Mouse (Mus musculus): ENCODE measurements around the gene Huwe1.

Gene Huwe1

DNA sequence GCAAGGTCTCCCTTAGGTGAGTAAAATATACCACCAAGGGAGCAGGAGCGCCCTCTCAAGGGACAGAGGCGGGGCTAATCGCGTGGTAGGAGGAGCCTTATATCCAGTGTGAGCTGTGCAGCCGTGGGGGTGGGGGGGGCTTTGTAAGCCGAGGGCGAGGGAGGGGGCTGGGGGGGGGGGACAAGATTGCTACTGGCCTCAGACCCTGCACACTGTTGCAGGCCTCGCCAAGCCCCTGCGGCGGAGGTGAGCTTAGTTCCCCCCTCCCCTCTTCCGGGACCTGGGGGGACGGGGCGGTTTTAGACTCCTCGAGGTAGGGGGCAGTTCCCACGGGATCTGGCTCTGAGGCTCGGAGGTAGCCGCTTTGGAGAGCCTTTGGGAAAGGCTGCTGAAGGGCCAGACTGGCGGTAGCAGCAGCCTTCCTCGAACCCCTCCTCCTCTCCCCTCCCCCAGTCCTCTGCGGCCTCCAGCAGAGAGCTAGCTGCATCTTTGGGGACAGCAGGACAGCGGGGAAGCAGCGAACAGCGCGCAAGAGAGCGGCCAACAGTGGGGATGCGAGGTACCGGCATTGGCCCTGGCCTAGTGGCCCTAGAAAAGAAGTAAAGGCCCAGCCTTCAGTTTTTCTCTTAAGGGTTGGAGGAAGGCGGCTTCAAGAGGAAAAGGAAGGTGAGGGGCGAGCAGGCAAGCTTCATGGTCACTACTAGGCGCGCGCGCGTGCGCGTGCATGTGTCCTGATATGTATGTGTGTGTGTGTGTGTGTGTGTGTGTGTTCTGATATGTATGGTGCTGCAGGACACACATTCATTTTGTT is at the start of gene Huwe1:
Gene Huwe1, plus strand, starts transcription at position 107 of the 811 bp plus-strand sequence.
- peak; percentile 70 to 71 for DNase-seq

DNA sequence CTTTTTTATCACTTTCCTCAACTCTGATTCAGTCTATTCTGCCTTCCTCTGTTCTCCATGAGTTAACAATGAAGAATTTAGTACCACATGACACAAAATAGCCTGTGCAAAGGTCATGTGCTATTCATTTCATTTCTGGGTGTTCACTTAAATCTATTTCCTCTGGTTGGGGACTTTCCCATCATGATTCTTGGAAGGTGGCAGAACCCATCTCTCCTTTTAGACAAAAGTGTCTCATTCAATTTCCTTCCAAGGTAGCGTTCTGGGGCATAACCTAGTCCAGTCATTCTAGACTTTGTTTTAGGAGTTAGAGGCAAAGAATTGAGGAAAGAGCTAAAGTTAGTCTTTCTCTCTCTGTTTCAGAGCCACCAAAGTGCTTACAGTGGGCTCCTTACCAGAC is 20.3 kb upstream of the Huwe1 start:
- DNase-seq, result no peak

DNA sequence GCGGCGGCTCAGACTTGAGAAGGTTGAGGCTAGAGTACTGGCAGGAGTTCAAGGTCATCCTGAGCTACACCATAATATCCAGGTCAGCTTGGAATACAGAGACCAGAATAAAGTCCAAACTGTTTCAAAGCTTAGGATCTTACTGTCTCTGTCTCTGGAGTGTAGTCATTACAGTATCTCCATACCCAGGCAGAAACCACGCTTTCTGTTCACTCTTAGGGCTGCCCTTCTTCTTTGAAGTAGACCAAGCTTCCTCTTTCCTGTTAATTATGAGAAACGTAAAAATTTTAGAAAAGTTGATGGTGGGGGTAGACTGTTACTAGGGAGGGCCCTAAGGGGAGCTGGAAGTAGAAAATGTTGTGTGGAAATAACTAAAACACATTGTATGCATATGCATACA is 17.7 kb upstream of the Huwe1 start:
- no peak for DNase-seq

DNA sequence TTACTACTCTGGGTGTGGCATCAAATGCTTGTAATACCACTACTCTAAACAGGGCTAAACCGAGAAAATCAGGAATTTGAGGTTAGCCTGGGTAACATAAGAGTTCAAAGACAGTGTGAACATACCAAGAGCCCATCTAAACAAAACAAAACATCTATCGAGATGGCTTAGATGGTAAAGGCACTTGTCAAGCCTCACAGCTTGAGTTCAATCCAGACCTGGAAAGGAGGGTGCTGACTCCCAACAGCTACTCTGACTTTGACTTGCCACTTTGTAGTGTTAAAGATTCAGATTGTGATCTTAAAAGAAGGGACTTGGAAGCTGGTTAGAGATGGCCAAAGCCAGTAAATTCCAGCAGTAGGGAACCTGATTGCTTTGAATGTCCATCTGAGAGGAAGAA is 7.8 kb upstream of the Huwe1 start:
- DNase-seq, result no peak

DNA sequence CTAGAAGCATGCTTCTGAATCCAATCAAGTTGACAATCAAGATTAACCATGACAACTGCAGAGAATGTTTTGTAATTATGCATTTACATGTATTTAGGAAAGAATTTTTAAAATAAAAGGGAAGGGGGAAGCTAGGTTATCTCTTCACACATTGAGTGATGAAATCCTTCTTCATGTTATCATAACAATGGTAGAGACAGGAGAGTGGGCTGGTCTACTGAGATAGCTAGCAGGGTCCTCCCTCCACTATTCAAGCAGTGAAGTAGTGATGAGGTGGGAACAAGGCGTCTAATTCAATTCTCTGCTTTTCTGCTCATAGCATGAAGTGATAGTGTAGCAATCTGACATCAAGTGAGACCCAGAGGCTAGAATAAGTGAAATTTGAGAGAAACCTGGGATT is 2.6 kb upstream of the Huwe1 start:
- no peak for DNase-seq

DNA sequence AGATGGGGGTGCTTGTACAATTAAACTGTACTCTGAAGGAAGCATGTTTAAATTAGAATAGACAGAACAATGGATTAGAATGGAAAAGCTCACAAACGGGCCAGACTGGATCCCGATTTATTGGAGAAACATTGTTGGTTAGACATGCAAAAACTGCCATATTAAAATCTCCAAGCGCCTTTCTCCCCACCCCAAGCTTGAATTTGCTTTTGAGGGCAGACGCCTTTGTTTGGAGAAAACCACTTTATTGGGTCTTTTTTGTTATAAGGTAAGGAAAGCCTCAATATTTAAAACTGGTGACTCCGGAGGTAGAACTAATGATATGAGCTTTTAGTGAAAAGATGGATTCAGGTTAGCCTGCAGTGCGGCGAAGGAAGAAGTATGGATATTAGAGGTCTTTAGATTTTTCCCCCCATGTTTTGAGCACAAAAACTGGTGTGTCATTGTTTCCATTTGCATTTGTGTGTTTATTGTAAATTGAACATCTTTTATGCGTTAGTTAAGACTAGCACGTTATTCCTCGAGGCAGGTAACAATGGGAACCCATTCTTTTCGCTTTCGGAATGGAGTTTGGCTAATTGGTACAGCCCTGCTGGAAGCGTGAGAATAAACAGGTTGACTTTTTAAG is 1.8 kb downstream of the Huwe1 start:
- DNase-seq, result peak in 1 of 2 experiments; percentile 5

DNA sequence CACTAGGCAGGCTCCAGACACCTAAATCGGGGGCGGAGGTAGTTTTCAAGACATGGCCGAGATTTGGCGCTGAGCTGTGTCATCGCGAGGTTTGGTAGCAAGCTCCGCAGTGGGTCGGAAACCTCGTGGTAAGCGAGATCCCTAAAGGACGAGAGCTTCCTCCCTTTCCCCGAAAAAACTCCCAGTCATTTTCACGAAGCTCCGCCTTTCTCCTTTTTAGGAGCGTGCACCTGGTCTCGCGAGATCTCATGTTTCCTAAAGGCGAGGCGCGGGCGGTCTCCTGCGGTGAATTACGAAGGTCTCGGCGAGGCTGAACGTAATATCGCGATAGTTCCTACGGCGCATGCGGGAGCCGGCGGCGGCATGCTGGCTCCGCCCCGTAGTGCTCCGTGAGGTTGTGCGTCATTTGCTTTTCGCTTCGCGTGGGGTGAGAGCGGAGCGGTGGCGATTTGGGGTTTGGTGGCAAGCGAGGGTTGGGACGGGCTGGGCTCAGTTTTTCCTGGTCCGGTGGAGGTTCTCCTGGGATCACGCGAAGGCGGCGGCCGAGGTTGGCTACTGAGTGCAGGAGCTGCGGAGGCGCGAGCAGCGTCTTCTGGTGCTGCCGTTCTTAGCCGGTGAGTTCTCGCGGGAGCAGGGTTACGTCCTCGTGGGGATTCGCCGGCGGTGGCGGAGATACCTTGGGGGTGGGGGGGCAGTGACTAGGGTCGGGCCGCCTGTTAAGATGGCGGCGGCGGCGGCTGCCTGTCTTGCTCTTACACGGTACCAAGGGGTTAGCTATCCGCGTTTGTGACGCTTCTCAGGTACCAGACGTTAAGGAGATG is 2.6 kb downstream of the Huwe1 start:
- DNase-seq, result peak; percentile 92

DNA sequence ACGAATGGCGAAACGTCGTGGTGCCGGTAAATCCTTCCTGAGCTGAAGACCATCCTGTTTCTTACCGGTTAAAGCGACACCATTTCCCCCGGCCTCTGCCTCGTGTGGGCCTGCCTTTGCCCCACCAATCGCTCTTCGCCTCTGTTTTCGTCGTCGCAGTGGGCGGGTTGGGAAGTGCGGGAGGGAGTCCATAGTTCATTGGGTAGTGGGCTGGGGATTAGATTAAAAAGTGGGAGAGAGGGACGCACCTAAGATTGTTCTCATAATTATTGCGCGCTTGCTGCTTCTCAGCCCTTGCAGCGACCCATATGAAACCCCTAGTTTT is 3.1 kb downstream of the Huwe1 start:
- no peak for DNase-seq

DNA sequence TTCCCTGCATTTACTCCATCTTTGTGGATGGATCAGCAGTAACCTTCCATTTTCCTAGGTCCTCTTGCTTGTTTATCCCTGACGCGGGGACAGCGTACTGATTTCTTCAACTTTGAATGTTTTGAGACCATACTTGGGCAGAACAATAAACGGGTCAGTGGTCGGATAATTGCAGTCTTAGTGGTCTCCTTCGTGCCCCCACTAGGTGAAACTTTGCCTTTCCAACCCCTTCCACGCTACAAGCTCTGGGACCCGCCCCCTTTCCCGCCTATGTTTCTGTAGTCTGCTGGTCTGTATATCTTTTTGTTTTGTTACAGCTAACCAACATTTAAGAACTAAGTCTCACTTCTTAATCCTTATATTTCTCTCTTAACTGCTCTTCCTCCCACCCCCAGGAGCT is 3.8 kb downstream of the Huwe1 start:
- DNase-seq, result no peak

DNA sequence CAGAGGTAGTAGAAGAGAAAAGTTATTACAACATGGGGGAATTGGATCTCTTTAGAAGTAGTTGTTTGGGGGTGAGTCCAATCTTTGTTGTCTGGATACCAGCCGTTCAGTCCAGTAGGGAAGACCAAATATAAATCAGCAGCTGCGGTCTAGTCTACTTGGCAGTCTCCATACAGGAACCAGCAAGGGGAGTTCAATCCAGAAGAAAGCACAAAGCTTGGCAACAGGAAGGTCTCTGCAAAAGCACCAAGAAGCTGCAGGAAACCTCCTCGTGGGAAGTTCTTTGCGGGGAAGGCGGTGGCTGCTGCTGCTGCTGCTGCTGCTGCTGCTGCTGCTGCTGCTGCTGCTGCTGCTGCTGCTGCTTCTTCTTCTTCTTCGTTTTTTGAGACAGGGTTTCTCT is 10.9 kb downstream of the Huwe1 start:
- DNase-seq, result no peak

DNA sequence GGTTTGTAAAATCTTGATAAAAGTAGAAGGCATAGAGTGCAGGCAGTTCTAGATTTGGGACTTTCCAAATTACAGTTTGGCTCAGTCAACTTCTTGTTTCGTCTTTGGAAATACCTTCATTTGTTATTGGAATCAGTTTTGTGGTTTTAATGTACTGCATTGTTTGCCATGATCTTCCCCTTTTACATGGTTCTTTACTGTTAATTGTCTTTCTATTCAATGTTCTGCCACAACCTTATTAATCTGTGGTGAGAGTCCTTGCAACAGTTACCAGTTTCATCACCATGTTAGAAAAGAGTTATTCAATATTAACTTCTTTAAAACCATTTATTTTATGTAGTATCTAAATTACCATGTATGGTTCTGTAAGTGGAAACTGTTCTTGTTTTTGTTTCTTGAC is 13.0 kb downstream of the Huwe1 start:
- no peak for DNase-seq

DNA sequence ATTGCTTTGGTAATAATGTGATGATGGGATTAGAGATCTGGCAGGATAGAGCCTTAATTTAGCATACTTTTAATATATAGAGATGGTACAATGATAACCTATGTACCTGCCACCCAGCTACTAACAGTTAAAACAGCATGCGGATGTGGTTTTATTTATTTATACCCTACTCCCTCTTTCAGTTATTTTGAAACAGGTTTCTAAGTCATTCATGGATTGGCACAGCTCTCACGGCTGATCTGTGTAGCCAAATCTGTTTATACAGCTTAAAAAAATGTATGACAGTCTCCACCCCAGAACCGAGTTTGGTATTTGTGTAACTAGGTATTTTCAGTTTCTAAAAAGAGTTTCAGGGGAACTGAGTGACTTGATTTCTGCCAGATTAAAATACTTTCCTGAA is 17.1 kb downstream of the Huwe1 start:
- no peak for DNase-seq

DNA sequence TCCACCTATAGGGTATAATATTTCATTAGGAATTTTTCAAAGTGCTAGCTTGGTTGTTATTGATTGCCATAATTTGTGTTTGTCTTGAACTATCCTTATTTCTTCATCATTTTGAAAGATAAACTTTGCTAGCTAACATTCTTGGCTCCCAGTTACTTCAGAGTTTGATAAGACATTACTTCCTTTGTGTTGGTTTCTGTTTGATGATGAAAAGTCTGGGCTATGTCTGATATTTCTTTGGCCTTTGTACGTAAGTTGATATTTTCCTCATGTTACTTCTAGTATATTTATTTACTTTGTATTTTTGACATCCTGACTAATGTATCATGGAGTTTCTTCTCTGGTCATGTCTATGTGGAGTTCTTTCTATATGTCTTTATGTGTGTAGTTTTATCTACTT is 28.4 kb downstream of the Huwe1 start:
- no peak for DNase-seq

DNA sequence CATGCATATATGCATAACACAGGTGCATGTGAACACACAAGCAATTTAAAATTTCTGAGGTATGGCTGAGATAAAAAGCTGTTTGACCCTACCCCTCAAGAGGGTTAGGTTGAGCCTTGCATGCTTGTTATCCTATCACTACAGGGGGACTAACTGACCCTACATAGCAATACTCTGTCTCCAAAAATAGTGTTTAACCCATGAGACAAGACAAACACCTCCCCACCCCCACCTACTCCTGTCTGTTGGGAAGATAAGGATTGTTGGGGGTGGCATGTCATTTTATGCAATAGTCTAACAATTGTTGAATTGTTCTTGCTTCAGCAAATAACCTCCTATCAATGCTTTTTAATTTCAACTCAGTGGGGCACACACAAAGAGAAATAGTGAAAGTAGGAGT is 30.7 kb downstream of the Huwe1 start:
- no peak for DNase-seq

DNA sequence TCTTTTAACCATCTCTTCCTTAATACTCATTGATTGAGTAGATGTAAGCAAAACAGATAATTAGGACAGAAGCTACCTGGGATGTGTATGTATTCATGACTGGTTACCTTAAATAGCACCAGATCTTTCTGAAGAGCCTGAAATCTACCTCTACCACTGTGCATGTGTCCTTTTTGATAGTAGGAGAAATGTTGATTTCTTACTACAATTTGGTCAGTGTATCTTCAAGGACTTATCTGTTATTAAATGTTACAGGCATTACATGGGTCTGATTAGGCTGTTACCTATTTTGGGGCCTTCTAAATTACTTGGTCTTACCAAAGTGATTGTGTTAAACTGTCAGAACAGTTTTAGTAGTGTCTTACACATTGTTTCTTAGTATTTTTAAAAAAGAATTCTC is 32.4 kb downstream of the Huwe1 start:
- DNase-seq, result no peak

DNA sequence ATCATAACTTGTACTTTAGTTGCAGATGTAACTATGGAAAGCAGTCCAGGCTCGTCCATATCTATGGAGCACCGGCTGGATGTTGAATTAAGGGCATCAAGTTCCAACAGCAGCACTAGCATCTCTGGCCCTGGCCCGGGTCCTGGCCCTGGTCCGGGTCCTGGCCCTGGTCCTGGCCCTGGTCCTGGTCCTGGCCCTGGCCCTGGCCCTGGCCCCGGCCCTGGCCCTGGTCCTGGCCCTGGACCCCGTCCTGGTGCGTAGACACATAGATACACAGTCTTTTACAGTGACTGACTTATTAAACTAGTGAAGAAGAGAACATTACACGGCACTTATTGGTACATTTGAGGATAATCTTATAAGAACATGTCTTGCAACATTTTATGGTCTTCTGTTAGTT is 58.8 kb downstream of the Huwe1 start:
- no peak for DNase-seq

DNA sequence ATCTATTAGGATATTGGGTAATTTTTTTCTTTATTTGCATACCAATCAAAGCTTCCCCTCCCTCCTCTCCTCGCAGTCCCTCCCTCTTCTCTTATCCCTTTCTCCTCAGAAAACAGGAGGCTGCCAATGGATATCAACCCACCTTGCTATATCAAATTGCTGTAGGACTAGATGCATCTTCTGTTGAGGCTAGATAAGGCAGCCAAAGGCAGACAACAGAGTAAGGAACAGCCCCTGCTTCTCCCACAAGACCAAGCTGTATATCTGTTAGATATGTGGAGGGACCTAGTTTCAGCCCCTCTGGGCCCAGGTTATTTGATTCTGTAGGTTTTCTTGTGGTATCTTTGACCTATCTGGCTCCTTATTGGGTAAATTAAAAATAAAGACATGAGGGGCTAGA is 110.1 kb downstream of the Huwe1 start:
- no peak for DNase-seq

DNA sequence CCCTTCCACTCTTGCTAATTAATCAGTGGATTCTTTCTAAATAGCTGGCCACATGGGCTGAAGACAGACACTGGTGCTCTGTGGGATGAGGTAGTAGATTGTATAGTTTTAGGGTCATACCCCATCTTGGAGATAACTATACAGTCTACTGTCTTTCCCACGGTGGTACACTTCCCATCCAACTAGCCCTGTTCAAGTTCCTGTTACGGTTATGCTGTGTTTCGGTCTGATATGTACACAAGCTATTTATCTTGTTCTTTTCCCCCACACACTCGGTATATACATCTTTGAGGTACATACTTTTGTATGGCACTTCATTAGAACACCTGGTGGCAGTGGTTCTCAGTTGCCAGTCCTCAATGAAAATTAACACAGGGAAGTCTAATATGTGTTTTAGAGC is 111.7 kb downstream of the Huwe1 start:
- DNase-seq, result no peak

DNA sequence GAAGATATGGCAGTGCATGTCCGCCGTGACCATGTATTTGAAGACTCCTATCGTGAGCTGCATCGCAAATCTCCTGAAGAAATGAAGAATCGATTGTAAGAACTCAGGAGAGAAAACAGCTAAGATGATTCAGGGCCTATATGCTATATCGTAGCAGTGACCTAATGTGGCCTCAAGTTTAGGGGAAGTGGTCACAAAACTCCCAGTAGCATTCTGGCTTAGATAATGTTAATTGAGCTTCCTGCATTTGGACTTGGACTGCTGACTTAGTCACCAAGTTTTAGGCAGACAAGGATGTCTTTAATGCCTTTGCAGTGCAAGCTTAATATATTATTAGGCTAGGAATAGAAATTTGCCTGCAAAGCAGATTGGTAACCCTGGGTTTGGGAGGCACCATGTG is 128.8 kb downstream of the Huwe1 start:
- no peak for DNase-seq

DNA sequence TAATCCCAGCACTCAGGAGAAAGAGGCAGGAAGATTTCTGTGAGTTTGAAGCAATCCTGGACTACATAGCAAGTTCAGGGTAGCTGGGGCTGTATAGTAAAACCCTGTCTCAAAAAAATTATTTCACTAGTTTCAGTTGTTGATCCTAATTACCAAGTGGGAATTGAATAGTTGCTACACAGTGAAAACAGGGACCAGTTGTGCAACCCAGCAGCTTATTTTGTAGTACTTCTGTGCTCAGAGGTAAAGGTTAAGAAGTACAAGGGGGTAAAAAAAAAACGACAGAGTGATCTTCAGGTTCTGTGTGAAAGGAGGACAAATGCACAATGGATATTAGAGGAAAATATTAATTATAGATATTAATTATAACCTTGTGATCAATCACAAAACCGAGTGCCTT is 138.2 kb downstream of the Huwe1 start:
- no peak for DNase-seq

DNA sequence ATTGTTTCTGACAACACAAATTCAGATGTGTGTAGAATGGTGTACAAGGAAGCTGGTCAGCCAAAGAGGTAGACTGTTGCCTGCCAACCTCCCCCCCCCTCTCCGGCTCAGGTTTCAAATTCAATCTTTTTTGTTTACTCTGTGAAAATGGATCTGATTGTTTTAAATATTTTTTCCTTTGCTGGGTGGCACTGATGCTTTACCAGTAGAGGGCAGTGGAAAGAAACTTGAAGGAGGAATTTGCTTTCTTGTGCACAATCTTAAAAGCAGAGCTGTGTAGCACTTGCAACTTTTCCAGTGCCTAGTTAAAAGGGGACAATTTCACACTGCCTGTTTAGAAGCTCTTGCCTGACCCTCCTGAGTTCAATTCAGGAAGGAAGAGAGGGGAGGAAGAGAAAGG is 146.4 kb downstream of the Huwe1 start:
- no peak for DNase-seq

DNA sequence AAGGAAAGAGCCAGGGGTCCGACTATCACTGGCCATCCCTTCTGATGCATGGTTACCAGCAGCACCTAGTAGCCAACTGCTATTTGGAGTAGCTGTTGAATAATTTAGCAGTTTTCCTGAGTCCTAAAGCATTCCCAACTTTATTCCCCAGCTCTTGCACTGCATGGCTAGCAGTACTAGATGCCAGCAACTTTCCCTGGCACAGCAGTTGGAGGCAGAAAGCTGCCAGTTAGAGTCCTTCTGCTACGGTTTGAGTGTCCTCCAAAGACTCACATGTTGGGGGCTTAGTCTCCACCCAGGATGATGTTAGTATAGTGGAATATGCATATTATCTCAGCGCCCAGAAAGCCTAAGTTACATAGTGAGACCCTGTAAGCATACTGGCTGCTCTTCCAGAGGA is 147.2 kb downstream of the Huwe1 start:
- DNase-seq, result no peak

DNA sequence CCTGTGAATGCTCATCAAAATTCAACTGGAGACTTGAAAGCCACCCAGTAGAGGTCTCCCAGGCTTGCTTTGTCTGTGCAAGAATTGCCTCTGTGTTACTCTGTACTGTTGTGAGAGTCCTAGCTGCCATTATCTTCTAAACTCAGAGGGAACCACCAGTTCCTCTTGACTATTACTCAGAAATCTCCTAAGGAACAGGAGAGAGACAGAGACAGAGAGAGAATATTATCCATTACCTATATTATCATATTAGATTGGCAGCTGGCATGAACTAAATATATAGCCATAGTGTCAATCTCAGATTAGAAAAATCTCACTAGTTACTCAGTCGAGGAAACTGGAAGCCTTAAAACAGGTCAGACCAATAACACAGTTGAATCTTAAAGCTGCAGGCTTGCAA is 149.6 kb downstream of the Huwe1 start:
- DNase-seq, result no peak

DNA sequence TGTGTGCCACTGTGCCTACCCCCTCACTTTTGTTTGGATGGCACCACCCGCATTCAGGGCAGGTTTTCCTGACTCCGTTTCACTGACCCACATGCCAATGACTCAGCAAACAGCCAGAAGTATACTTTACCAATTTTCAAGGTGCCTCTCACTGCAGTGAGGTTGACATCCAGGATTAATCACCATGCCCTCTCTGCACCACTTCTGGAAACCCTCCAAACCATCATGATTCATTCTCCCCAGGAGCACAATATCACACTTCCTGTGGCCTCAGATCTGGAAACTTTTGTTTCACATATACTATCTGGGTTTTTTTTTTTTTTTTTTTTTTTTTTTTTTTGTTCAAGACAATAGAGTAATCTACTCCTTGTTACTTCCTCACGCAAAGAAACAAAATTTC is 150.6 kb downstream of the Huwe1 start:
- DNase-seq, result no peak
